Mouse (Mus musculus): Measurements from ENCODE around the gene Nol7.

- TF ChIP-seq CTCF (IDR thresholded peaks at IDR 0.05; ENCODE audit: borderline replicate concordance, insufficient read depth, low read length) (no peak), POLR2A (IDR thresholded peaks at IDR 0.05; ENCODE audit: low read depth, low read length) (no peak)
Measured at GRCm38 (mm10) chr13:43442551-43442950, 44.4 kb downstream of the Nol7 start.
